Mouse (Mus musculus) brain, embryonic 14.5 days (tissue): ENCODE measurements around the gene Gtpbp3.

Experiments
- CTCF ChIP-seq: fragments of 200-500 bp; IDR thresholded peaks from 2 replicates; pipeline ENCODE4 v1.5.1; 2012; ENCODE audit warnings: inconsistent platforms, mild to moderate bottlenecking, moderate library complexity, borderline replicate concordance; ENCODE audit not compliant: insufficient read depth, insufficient read length; ENCODE audit errors: extremely low read depth
- POLR2A ChIP-seq: fragments of 200-500 bp; IDR thresholded peaks from 2 replicates; pipeline ENCODE4 v1.6.1; 2012; ENCODE audit warnings: mild to moderate bottlenecking, inconsistent platforms, borderline replicate concordance; ENCODE audit not compliant: poor library complexity, insufficient read depth, insufficient read length, severe bottlenecking; ENCODE audit errors: extremely low read depth

GRCm38 (mm10) chr8:71507589-71508104 lies 19.7 kb downstream of the Gtpbp3 start:
- TF ChIP-seq CTCF (no peak), POLR2A (no peak)
